Comparison of ENCODE assay signal across 10 mouse cellular contexts in genomic region chr12:36208456-36208855, GRCm38 (mm10). TPM values are rescaled to one million over a fixed set of nuclear protein-coding genes. Genes with fewer than 3 reads are reported as not detected.
A peak's percentile ranks its signal among the peaks of the same experiment; 100 is the strongest.
DNase-seq lines count a peak whose midpoint lies in the region; ATAC-seq lines count a peak whose summit lies in the region.
"Had no signal": no experiment of that assay in that cellular context is flagged by ENCODE, and none has a peak within 500 bp of the region (broad histone marks: within the 10 kb centered on the region; RNA-seq: fewer than 3 reads in every experiment).

No protein-coding gene starts in this region.

- H3K9me3 ChIP-seq in erythroblast, embryonic 14.5 days (ENCODE audit: control insufficient read depth, low read length) = no peaks in the 10 kb centered on the region
- H3K9me3 ChIP-seq in megakaryocyte, embryonic 14.5 days = no peaks in the 10 kb centered on the region
- no peaks in the 10 kb centered on the region for H3K9me3 ChIP-seq in limb, embryonic 13.5 days

- peak; percentile 28 for DNase-seq in splenic B cell, adult 2 months (ENCODE audit: low read depth, low spot score)
- DNase-seq in liver = no peak
- DNase-seq in adrenal gland, postnatal 4 days (ENCODE audit: low spot score in 2 of 2) = no peak

- H3K27me3 ChIP-seq in erythroblast, embryonic 14.5 days (ENCODE audit: control insufficient read depth) = no peaks in the 10 kb centered on the region
- no peaks in the 10 kb centered on the region for H3K27me3 ChIP-seq in megakaryocyte, embryonic 14.5 days (replicated peaks)
- H3K27me3 ChIP-seq in limb, embryonic 13.5 days = no peaks in the 10 kb centered on the region
- no peaks in the 10 kb centered on the region for H3K27me3 ChIP-seq in splenic B cell, adult 2 months (ENCODE audit: control insufficient read depth, insufficient read depth, low read length, poor library complexity, severe bottlenecking)

- peak overlapping the region; percentile 36 for H3K4me3 ChIP-seq in erythroblast, embryonic 14.5 days (replicated peaks)
- H3K4me3 ChIP-seq in megakaryocyte, embryonic 14.5 days (replicated peaks) = peak overlapping the region; percentile 1
- peak overlapping the region; percentile 32 for H3K4me3 ChIP-seq in limb, embryonic 13.5 days

- no peak overlapping the region for H3K9ac ChIP-seq in limb, embryonic 13.5 days

- H3K4me2 ChIP-seq in limb, embryonic 13.5 days (replicated peaks) = peak overlapping the region; percentile 52

- WGBS in limb, embryonic 13.5 days = 48% methylated on average over 19 of the region's 19 CpGs

- no peak overlapping the region for H3K27ac ChIP-seq in limb, embryonic 13.5 days

- ATAC-seq in erythroblast, adult 5-6 weeks (replicated peaks; ENCODE audit: low FRiP score, poor library complexity, severe bottlenecking) = no peak
- no peak for ATAC-seq in megakaryocyte, adult 5-6 weeks (ENCODE audit: poor library complexity, severe bottlenecking)
- ATAC-seq in limb, embryonic 13.5 days (ENCODE audit: low FRiP score, low read depth) = no peak

- H3K36me3 ChIP-seq in erythroblast, embryonic 14.5 days (ENCODE audit: control insufficient read depth) = no peaks in the 10 kb centered on the region
- H3K36me3 ChIP-seq in megakaryocyte, embryonic 14.5 days (replicated peaks; ENCODE audit: low read length) = no peaks in the 10 kb centered on the region
- no peaks in the 10 kb centered on the region for H3K36me3 ChIP-seq in limb, embryonic 13.5 days
- no peaks in the 10 kb centered on the region for H3K36me3 ChIP-seq in splenic B cell, adult 2 months (ENCODE audit: control insufficient read depth, insufficient read depth, low read length, poor library complexity, severe bottlenecking)

- no peaks in the 10 kb centered on the region for H3K4me1 ChIP-seq in erythroblast, embryonic 14.5 days (ENCODE audit: control insufficient read depth)
- peaks cover 4% of the 10 kb centered on the region; the same call in 1 of the 2 replicates for H3K4me1 ChIP-seq in megakaryocyte, embryonic 14.5 days
- peaks cover 11% of the 10 kb centered on the region for H3K4me1 ChIP-seq in limb, embryonic 13.5 days

RNA-seq across cellular contexts. Expression of gene Lrrc72, which starts 44.7 kb away (rescaled TPM):
- not detected in 2 replicates for polyA plus RNA-seq in erythroblast, embryonic 14.5 days (2012)
- not detected in 2 replicates for total RNA-seq in erythroblast, adult 5-6 weeks (2015; ENCODE audit: low replicate concordance)
- not detected in 2 replicates for total RNA-seq in erythroblast, adult 5-6 weeks (2017; ENCODE audit: low replicate concordance)
- polyA plus RNA-seq in megakaryocyte, embryonic 14.5 days (2012; ENCODE audit: insufficient read depth, low replicate concordance) = not detected in 2 replicates
- 0.22 TPM in 1 of 2 replicates, not detected in the other for total RNA-seq in megakaryocyte, adult 5-6 weeks (2015)
- not detected in 2 replicates for total RNA-seq in megakaryocyte, adult 5-6 weeks (2017)
- polyA plus RNA-seq in limb, embryonic 13.5 days (2015; fragmentation: Nextera tagmentation; extraction: Ambion mirVana) = not detected in 2 replicates
- total RNA-seq in adrenal gland, postnatal 4 days (2021) = not detected
- polyA plus RNA-seq: lung, embryonic 16.5 days; stomach, embryonic 16.5 days had no signal

RNA-seq across cellular contexts. Expression of gene Bzw2, which starts 50.6 kb away (rescaled TPM):
- 0.20 and 0.22 TPM in 2 replicates for polyA plus RNA-seq in erythroblast, embryonic 14.5 days (2012)
- 18.4 and 19.4 TPM in 2 replicates for total RNA-seq in erythroblast, adult 5-6 weeks (2015; ENCODE audit: low replicate concordance)
- total RNA-seq in erythroblast, adult 5-6 weeks (2017; ENCODE audit: low replicate concordance) = 14.8 and 18.3 TPM in 2 replicates
- polyA plus RNA-seq in megakaryocyte, embryonic 14.5 days (2012; ENCODE audit: insufficient read depth, low replicate concordance) = 1.5 and 10.3 TPM in 2 replicates
- total RNA-seq in megakaryocyte, adult 5-6 weeks (2015) = 26.5 and 30.0 TPM in 2 replicates
- 20.0 and 24.5 TPM in 2 replicates for total RNA-seq in megakaryocyte, adult 5-6 weeks (2017)
- polyA plus RNA-seq in limb, embryonic 13.5 days (2015; fragmentation: Nextera tagmentation; extraction: Ambion mirVana) = 242 and 259 TPM in 2 replicates
- 10 to 100 TPM; 51.0 to 61.0 TPM for total RNA-seq in adrenal gland, postnatal 4 days (2021)

RNA-seq across cellular contexts. Expression of gene Ankmy2, which starts 51.5 kb away (rescaled TPM):
- 0.04 and 0.07 TPM in 2 replicates for polyA plus RNA-seq in erythroblast, embryonic 14.5 days (2012)
- 3.1 and 4.0 TPM in 2 replicates for total RNA-seq in erythroblast, adult 5-6 weeks (2015; ENCODE audit: low replicate concordance)
- total RNA-seq in erythroblast, adult 5-6 weeks (2017; ENCODE audit: low replicate concordance) = 4.4 and 9.1 TPM in 2 replicates
- polyA plus RNA-seq in megakaryocyte, embryonic 14.5 days (2012; ENCODE audit: insufficient read depth, low replicate concordance) = 3.7 TPM in 1 of 2 replicates, not detected in the other
- total RNA-seq in megakaryocyte, adult 5-6 weeks (2015) = 13.8 and 15.5 TPM in 2 replicates
- 17.2 and 21.6 TPM in 2 replicates for total RNA-seq in megakaryocyte, adult 5-6 weeks (2017)
- polyA plus RNA-seq in limb, embryonic 13.5 days (2015; fragmentation: Nextera tagmentation; extraction: Ambion mirVana) = 35.0 and 35.4 TPM in 2 replicates
- total RNA-seq in adrenal gland, postnatal 4 days (2021) = 10 to 100 TPM; 44.6 to 45.5 TPM
